Mouse (Mus musculus) embryonic fibroblast, embryonic 13.5 days (primary cell): ENCODE results near the gene Esp23.

ENCODE experiments used
- CTCF ChIP-seq: IDR thresholded peaks from 2 replicates; pipeline ENCODE4 v1.5.1; 2011; ENCODE audit warnings: mild to moderate bottlenecking, control low read depth, low read length, moderate library complexity, borderline replicate concordance; ENCODE audit not compliant: insufficient read depth
- POLR2A ChIP-seq: IDR thresholded peaks from 2 replicates; pipeline ENCODE4 v1.6.1; 2011; ENCODE audit warnings: low read depth, mild to moderate bottlenecking, control low read depth, low read length, moderate library complexity

DNA sequence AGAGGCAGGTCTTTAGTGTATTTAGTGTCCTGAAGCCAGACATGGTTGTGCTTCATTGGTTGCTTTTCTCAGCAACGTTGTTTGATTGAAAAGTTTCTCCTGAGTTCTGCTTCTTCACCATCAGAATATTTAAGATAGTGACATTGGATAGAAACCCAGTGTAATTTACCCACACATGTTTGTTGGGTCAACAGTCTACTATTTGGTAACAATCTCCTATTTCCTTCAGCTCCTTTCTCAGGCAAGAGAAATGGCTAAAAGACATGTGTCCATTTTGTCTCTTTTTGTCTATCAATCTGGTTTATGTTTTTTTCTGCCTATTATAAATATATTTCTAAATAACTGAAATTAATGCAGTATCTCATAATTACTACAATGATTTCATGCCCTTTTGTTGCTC is at the start of gene Esp23:
- TF ChIP-seq CTCF (no peak), POLR2A (no peak)
